Comparison of ENCODE assay signal across 32 mouse cellular contexts in genomic region chr9:80340927-80341326, GRCm38 (mm10).
DNase-seq lines count a peak whose midpoint lies in the region; ATAC-seq and TF ChIP-seq lines count a peak whose summit lies in the region.
"Had no signal": no experiment of that assay in that cellular context is flagged by ENCODE, and none has a peak within 500 bp of the region (broad histone marks: within the 10 kb centered on the region; RNA-seq: fewer than 3 reads in every experiment).

No protein-coding gene starts in this region.

- WGBS in forebrain, postnatal 0 days: 25% methylated on average over 1 of the region's 1 CpGs
- WGBS in forebrain, embryonic 10.5 days: 56% methylated on average over 1 of the region's 1 CpGs

- no peak overlapping the region for H3K27ac ChIP-seq in forebrain, postnatal 0 days (ENCODE audit: low read depth, low read length)
- no peak overlapping the region for H3K27ac ChIP-seq in forebrain, embryonic 10.5 days
- H3K27ac ChIP-seq in CH12.LX (ENCODE audit: insufficient read depth, low read depth): no peak overlapping the region
- H3K27ac ChIP-seq: embryonic facial prominence, embryonic 15.5 days; heart, adult 2 months; hindbrain, embryonic 10.5 days; hindbrain, embryonic 15.5 days; limb, embryonic 10.5 days; limb, embryonic 15.5 days; liver, embryonic 13.5 days; midbrain, embryonic 15.5 days had no signal

- in situ Hi-C loops in CH12.LX (cut with MboI; ENCODE audit: low pct_ligation_motif_present, low pct_unique_long_range_greater_than_20kb, low sequenced_read_pairs): no loop called here

- TF ChIP-seq RAD21 in CH12.LX (IDR thresholded peaks at IDR 0.05; ENCODE audit: low read depth, low read length): no peak

- H3K4me1 ChIP-seq in forebrain, postnatal 0 days (ENCODE audit: insufficient read depth): no peaks in the 10 kb centered on the region
- no peaks in the 10 kb centered on the region for H3K4me1 ChIP-seq in forebrain, embryonic 10.5 days
- H3K4me1 ChIP-seq in CH12.LX (ENCODE audit: control insufficient read depth in 1 of 2, insufficient read depth in 2 of 2): peaks cover 4 to 54% of the 10 kb centered on the region in 2 experiments
- H3K4me1 ChIP-seq: embryonic facial prominence, embryonic 15.5 days; heart, embryonic 12.5 days; hindbrain, embryonic 10.5 days; hindbrain, embryonic 15.5 days; limb, embryonic 10.5 days; limb, embryonic 15.5 days; liver, embryonic 13.5 days; megakaryocyte, embryonic 14.5 days; midbrain, embryonic 15.5 days had no signal

- dilution Hi-C loops in CH12.LX (cut with MboI; ENCODE audit: extremely low pct_ligation_motif_present, extremely low pct_unique_long_range_greater_than_20kb, low sequenced_read_pairs): no loop called here

- no peak for TF ChIP-seq EP300 in CH12.LX (IDR thresholded peaks at IDR 0.05; ENCODE audit: low read length)

- H3K27me3 ChIP-seq in forebrain, postnatal 0 days (ENCODE audit: insufficient read depth, low read length): no peaks in the 10 kb centered on the region
- no peaks in the 10 kb centered on the region for H3K27me3 ChIP-seq in forebrain, embryonic 10.5 days (ENCODE audit: poor library complexity, severe bottlenecking)
- H3K27me3 ChIP-seq in CH12.LX (replicated peaks): no peaks in the 10 kb centered on the region
- H3K27me3 ChIP-seq: embryonic facial prominence, embryonic 15.5 days; heart, embryonic 12.5 days; hindbrain, embryonic 15.5 days; limb, embryonic 15.5 days; liver, embryonic 13.5 days; midbrain, embryonic 15.5 days had no signal

- H3K4me2 ChIP-seq in forebrain, postnatal 0 days (ENCODE audit: low read depth): no peak overlapping the region
- peak overlapping the region; percentile 92 for H3K4me2 ChIP-seq in CH12.LX (ENCODE audit: insufficient read depth, low read depth, poor library complexity, severe bottlenecking)
- H3K4me2 ChIP-seq: embryonic facial prominence, embryonic 15.5 days; heart, embryonic 12.5 days; hindbrain, embryonic 15.5 days; limb, embryonic 15.5 days; liver, embryonic 13.5 days; midbrain, embryonic 15.5 days had no signal

- no peaks in the 10 kb centered on the region for H3K36me3 ChIP-seq in forebrain, postnatal 0 days (ENCODE audit: insufficient read depth)
- H3K36me3 ChIP-seq in forebrain, embryonic 10.5 days (replicated peaks): no peaks in the 10 kb centered on the region
- H3K36me3 ChIP-seq in CH12.LX (replicated peaks in 1 of 2; ENCODE audit: control insufficient read depth in 1 of 2, insufficient read depth in 1 of 2, low read length in 1 of 2): no peaks in the 10 kb centered on the region
- H3K36me3 ChIP-seq: embryonic facial prominence, embryonic 15.5 days; G1E; heart, embryonic 12.5 days; hindbrain, embryonic 10.5 days; hindbrain, embryonic 15.5 days; limb, embryonic 10.5 days; limb, embryonic 15.5 days; liver, embryonic 13.5 days; midbrain, embryonic 15.5 days had no signal

- H3K9me3 ChIP-seq in forebrain, postnatal 0 days (ENCODE audit: low read length): no peaks in the 10 kb centered on the region
- H3K9me3 ChIP-seq in forebrain, embryonic 10.5 days: no peaks in the 10 kb centered on the region; the same call in 1 of the 2 replicates
- no peaks in the 10 kb centered on the region for H3K9me3 ChIP-seq in CH12.LX (replicated peaks; ENCODE audit: low read length)
- H3K9me3 ChIP-seq: embryonic facial prominence, embryonic 15.5 days; G1E; heart, embryonic 12.5 days; hindbrain, embryonic 10.5 days; hindbrain, embryonic 15.5 days; limb, embryonic 10.5 days; limb, embryonic 15.5 days; liver, embryonic 13.5 days; midbrain, embryonic 15.5 days had no signal

- TF ChIP-seq POLR2A in CH12.LX (IDR thresholded peaks at IDR 0.05; ENCODE audit: low read depth, low read length): no peak

- TF ChIP-seq CTCF in forebrain, postnatal 0 days (IDR thresholded peaks at IDR 0.05; ENCODE audit: low read depth): no peak
- no peak for TF ChIP-seq CTCF in CH12.LX (conservative IDR thresholded peaks at IDR 0.05 in 1 of 2, IDR thresholded peaks at IDR 0.05 in 1 of 2; ENCODE audit: low read depth in 2 of 2, low read length in 2 of 2)

- H3K79me2 ChIP-seq in CH12.LX (replicated peaks; ENCODE audit: control insufficient read depth, extremely low read depth, insufficient read depth, poor library complexity, severe bottlenecking): no peaks in the 10 kb centered on the region

- H3K9ac ChIP-seq in forebrain, postnatal 0 days: no peak overlapping the region
- H3K9ac ChIP-seq in CH12.LX (ENCODE audit: insufficient read depth, low read depth): no peak overlapping the region; the same call in 1 of the 2 replicates
- H3K9ac ChIP-seq: embryonic facial prominence, embryonic 15.5 days; heart, embryonic 12.5 days; hindbrain, embryonic 15.5 days; limb, embryonic 15.5 days; liver, embryonic 13.5 days; midbrain, embryonic 15.5 days had no signal

- peak; percentile 7 for DNase-seq in forebrain, postnatal 0 days
- no peak for DNase-seq in forebrain, embryonic 10.5 days (ENCODE audit: extremely low spot score, low spot score)
- peak; percentile 21 to 33 for DNase-seq in layer of hippocampus, adult 8-10 months (ENCODE audit: low spot score in 2 of 2)
- no peak for DNase-seq in layer of hippocampus, postnatal 25 days (ENCODE audit: extremely low spot score in 1 of 2, low spot score in 1 of 2)
- no peak for DNase-seq in CH12.LX (ENCODE audit: extremely low read depth)
- peak; percentile 27 for DNase-seq in brain, adult 2 months (ENCODE audit: low read depth, low spot score)
- no peak for DNase-seq in thymus, postnatal 0 days (ENCODE audit: low spot score)
- DNase-seq: adrenal gland, postnatal 10 days; cerebellum, adult 18-20 months; cerebellum, postnatal 10 days; gastrocnemius, postnatal 10 days; heart, adult 2 months; kidney, adult 11 months; kidney, postnatal 14 days; liver, embryonic 13.5 days; lung, adult 18-20 months; lung, postnatal 4 days; right cerebral cortex, adult 18-20 months; spleen, adult 18-20 months; thymus, adult 2 months; thymus, postnatal 4 days had no signal

- ATAC-seq in forebrain, postnatal 0 days: no peak
- ATAC-seq: lung, postnatal 0 days; midbrain, embryonic 15.5 days; Patski had no signal

- no peak overlapping the region for H3K4me3 ChIP-seq in forebrain, postnatal 0 days (ENCODE audit: low read depth, low read length)
- no peak overlapping the region for H3K4me3 ChIP-seq in forebrain, embryonic 10.5 days
- H3K4me3 ChIP-seq in CH12.LX (replicated peaks in 1 of 3; ENCODE audit: low read depth in 2 of 3, low read length in 2 of 3, poor library complexity in 1 of 3): no peak overlapping the region
- H3K4me3 ChIP-seq: embryonic facial prominence, embryonic 15.5 days; heart, adult 2 months; heart, embryonic 12.5 days; hindbrain, embryonic 10.5 days; hindbrain, embryonic 15.5 days; limb, embryonic 10.5 days; limb, embryonic 15.5 days; liver, embryonic 13.5 days; megakaryocyte, embryonic 14.5 days; midbrain, embryonic 15.5 days had no signal

TF ChIP-seq in CH12.LX, 34 proteins besides CTCF, POLR2A, EP300 and RAD21:
- TF ChIP-seq USF1 (IDR thresholded peaks at IDR 0.05; ENCODE audit: low read depth, low read length): no peak
- no peak for TF ChIP-seq SIN3A (IDR thresholded peaks at IDR 0.05; ENCODE audit: low read length)
- TF ChIP-seq ZNF384 (IDR thresholded peaks at IDR 0.05; ENCODE audit: low read depth, low read length): no peak
- no peak for TF ChIP-seq NELFE (IDR thresholded peaks at IDR 0.05; ENCODE audit: low read depth, low read length)
- TF ChIP-seq MAZ (IDR thresholded peaks at IDR 0.05; ENCODE audit: low read depth, low read length): no peak
- TF ChIP-seq IRF4 (IDR thresholded peaks at IDR 0.05; ENCODE audit: low read depth, low read length): no peak
- TF ChIP-seq UBTF (IDR thresholded peaks at IDR 0.05; ENCODE audit: low read depth, low read length): no peak
- no peak for TF ChIP-seq POLR2AphosphoS2 (IDR thresholded peaks at IDR 0.05; ENCODE audit: low read depth, low read length)
- no peak for TF ChIP-seq MXI1 (IDR thresholded peaks at IDR 0.05; ENCODE audit: low read depth, low read length)
- TF ChIP-seq SMC3 (IDR thresholded peaks at IDR 0.05; ENCODE audit: low read depth, low read length): no peak
- no peak for TF ChIP-seq PAX5 (IDR thresholded peaks at IDR 0.05; ENCODE audit: low read length)
- no peak for TF ChIP-seq ETS1 (conservative IDR thresholded peaks at IDR 0.05; ENCODE audit: low read depth, low read length)
- no peak for TF ChIP-seq CHD2 (IDR thresholded peaks at IDR 0.05; ENCODE audit: low read length)
- no peak for TF ChIP-seq CHD1 (IDR thresholded peaks at IDR 0.05; ENCODE audit: low read depth, low read length)
- TF ChIP-seq ZMIZ1 (IDR thresholded peaks at IDR 0.05; ENCODE audit: low read depth, low read length): no peak
- TF ChIP-seq JUND (conservative IDR thresholded peaks at IDR 0.05; ENCODE audit: low read depth, low read length): no peak
- no peak for TF ChIP-seq ZKSCAN1 (IDR thresholded peaks at IDR 0.05; ENCODE audit: borderline replicate concordance, low read depth, low read length)
- no peak for TF ChIP-seq TBP (conservative IDR thresholded peaks at IDR 0.05; ENCODE audit: low read depth, low read length)
- no peak for TF ChIP-seq ZC3H11A (IDR thresholded peaks at IDR 0.05; ENCODE audit: low read depth, low read length)
- no peak for TF ChIP-seq MAX (IDR thresholded peaks at IDR 0.05; ENCODE audit: low read length)

Comparison
In these comparisons a context has a peak if more than half of its experiments do, and no peak if none do; other contexts are left out.
1. DNase-seq: peak in forebrain, postnatal 0 days (single experiment), layer of hippocampus, adult 8-10 months (2 of 2) and brain, adult 2 months (single experiment); none in forebrain, embryonic 10.5 days (single experiment), layer of hippocampus, postnatal 25 days (0 of 2), CH12.LX (single experiment) and thymus, postnatal 0 days (single experiment).